Mouse (Mus musculus) thymus, postnatal 10 days (tissue): ENCODE data around the gene Cfap99.

Source experiments
- DNase-seq, 2 experiments: peaks; one replicate each; pipeline ENCODE4 v3.0.0; 2021; ENCODE audit warnings: low spot score in 2 of 2

Gene Cfap99

DNA sequence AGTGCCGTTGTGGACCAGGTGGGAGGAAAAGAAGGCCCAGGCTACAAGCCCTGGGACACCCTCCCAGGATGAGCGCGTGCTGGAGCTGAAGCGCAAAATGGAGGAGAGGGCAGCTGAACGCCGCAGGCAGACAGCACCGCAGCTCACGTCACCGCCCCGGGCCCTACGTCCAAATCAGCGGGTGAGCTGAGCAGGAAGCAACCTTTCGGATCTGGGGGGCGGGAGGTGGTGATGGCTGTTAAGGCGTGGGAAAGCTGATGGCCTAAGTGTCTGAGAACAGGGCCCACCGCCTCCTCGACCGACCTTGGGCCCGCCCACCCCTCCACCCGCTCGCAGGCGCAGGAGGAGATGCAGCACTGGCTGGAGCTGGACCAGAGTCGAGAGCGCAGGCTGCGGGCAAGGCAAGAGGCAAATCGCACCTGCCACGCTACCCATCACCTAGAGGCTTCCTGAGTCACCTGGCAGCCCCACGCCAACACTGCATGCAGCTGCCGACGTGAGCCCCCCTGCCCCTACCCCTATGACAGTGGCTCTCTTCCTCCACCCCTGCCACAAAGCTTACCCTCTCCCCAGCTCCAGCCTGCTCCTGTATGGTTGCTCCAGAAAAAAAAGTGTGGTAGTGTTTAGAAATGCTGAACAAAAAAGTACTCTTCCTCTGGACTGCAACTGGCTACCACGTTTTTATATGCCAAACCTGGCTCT lies 38.6 kb downstream of the Cfap99 start:
- DNase-seq: peak; percentile 29 to 30

DNA sequence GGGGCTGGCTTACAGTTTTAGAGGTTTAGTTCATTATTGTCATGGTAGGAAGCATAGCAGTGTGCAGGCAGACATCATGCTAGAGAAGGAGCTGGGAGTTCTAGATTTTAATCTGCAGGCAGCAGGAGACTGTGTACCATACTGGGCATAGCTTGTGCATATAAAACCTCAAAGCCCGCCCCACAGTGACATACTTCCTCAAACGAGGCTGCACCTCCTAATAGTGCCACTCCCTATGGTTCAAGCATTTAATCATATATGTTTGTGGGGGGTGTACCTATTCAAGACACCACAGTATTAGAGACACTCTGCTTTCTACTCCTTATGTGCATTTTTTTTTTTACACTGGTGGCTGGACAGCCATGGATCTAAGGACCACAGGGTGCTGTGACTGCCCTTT lies 41.7 kb downstream of the Cfap99 start:
- no peak for DNase-seq

DNA sequence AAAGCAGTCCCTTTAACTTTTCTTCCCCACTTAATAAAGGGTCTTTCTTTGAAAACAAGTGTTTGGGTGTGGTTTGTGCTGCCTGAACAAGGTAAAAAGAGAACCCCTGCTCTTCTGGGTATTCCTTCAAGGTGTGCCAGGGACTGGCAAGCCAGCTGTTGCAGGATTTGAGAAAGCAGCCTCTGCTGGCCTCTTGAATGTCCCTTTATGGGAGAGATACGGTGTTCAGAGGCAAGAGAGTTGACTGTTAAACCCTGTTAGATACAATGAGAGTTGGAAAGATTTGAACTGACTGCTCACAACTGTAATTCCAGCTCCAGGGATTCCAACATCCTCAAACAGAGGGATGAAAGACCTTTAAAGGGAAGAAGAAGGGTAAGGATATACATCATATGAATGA lies 45.7 kb downstream of the Cfap99 start:
- DNase-seq: no peak

DNA sequence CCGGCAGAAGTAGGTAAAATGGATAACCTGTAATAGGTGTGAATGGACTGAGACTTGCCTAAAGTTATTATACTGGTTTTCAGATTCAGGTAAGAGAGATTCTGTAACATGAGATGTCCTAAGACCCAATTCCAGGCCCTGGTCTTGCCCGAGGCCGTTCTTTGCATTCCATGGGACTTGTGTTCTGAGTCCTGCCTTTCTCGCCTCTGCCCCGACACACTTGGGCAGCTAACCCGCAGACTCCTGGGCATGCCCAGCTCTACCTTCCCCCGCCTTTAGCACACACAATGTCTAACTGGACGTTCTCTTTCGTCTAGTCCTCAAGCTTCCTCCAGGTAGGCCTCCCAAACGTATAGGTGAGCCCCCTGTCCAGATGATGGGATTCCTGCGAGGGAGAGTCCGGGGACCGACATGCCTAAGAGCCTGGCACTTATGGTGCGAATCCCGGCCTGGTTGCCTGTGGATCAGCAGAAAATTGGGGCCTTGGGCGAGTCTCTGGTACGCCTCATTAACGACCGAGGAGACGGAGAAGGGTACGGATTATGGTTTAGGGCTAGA lies 47.2 kb downstream of the Cfap99 start:
- no peak for DNase-seq

DNA sequence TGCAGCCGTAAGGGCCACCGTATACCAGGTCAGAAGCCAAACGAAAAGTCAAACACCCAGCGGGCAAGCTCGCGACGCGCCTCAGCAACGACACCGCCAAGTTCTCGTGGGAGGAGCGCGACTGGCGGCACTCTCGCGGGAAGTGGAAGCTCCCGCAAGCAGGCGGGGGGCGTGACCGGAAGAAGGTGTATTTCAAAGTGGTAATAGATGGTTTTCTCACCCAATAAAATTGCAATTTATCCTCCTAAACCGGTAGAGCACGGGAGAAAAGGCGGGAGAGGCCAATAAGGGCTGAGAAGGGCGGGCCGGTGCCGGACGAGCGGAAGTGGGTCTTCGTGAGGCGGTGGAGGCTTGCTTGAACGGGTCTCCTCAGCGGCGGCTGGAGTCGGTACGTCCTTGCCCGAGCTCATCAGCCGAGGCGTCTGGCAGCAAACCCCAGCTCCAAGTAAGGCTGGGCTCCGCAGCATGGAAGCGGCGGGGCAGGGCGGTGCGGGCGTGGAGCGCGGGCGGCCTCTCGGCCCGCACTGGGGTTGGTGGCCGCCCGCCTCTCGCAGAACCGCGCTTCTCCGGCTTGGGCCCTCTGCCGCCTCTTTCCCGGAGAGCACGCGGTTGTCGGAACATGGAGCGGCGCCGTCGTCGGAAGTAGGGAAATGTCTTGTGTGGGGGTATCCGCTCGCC lies 47.8 kb downstream of the Cfap99 start, which contains the start of gene Rnf4:
Gene Rnf4, plus strand, starts transcription at position 193 of the 678 bp plus-strand sequence.
- peak; percentile 97 to 99 for DNase-seq

DNA sequence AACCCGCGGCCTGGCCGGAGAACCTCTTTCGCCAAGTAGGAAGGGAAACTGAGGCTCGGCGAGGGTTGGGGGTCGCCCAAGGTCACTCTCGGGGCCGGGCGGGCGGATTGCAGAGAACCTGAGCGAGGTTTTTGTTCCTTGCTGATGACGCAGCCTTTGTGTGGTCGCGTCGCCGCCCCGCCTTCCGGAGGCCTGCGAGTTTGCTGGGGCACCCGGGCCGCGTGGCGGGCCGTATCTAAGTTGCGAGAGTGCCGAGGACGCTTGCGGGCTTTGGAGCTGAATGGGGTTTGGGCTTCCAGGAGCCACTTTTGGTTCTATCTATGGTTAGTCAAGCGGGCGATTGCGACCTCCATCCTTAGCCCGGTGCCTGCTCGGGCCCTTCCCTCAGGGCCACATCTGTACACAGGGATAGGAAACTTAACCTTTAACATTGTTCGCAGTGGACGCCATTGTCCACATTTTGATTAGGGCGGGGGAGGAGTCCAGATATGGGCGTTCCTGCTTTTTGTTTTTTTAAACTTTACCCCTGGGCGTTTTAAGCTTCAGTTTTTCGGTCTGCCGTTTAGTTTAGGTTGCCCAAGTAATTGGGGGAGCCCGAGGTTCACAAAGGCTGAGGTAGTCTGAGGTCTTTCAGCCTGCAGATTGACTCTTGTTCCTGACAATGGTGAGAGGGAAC lies 48.5 kb downstream of the Cfap99 start:
- peak; percentile 65 to 66 for DNase-seq

DNA sequence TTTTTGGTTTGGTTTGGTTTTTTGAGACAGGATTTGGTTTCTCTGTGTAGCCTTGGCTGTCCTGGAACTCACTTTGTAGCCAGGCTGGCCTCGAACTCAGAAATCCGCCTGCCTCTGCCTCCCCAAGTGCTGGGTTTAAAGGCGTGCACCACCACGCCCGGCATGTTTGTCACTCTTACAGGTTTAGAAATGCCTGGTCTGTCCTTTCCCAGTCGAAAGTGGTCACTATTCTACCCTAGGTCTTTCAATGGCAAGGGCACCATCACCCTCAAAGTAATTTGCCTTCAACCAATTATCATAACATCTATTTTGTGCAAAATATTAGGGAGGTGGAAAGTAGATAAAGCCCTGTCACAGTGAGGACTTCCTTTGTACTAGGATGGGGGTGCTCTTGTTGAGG lies 51.8 kb downstream of the Cfap99 start:
- no peak for DNase-seq

DNA sequence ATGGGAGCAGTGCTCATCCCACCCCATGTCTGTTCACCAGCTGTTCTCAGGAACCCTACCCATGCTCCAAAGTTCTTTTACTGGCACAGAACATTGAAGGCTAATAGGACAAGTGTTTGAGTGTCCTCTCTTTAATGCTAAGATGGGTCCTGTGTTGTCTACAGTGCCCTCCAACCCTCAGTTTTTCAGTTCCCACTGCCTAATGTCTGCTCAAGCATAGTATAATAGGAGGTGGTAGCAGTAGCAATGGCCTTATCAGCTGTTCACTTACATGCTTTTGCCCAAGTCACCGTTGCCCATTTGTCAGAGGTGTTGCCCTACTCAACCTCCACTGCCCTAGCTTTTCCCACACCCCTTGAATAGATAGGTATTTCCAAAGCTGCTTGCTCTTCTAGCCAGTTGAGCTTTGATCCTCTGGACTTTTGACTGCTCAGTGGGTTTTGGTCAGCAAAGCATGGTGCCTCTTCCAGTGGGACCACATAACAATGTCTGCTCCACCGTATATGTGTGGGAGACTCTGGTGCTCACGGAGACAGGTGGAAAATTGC lies 63.8 kb downstream of the Cfap99 start:
- DNase-seq: no peak

DNA sequence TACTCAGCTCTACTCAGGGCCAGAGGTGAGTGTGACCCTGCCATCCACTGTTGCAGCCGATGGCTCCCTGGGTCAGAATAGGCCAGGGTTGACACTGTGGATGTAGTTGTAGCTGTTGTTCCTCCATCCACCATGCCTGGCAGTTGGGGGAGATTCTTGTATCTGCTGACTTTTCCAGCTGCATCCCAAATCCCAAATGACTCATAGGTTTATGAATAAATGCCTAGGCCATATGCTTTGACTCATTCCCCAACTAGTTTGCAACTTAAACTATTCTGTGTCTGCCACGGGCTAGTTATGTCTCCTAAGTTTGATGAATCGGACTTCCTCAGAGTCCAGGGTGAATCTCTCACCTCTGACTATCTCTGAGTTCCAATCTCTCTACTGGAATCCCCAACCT lies 71.9 kb downstream of the Cfap99 start:
- no peak for DNase-seq

DNA sequence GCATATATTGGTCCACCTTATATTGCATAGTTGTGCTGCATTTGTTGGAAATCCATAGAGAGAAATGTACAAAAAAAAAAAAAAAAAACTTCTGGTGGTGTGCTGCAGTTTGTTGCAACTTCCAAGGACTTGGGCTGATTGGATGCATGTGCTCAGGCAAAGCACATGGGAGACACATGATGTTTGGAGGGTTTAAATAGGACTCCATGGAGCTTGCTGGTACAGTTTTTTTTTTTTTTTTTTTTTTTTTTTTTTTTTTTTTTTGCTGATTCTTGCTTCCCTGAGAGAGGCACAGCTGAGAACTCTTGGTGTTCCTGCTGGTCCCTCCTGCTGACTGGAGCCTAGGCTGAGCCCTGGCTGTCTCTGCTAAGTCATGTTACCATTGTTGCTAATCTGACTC lies 74.7 kb downstream of the Cfap99 start:
- no peak for DNase-seq

DNA sequence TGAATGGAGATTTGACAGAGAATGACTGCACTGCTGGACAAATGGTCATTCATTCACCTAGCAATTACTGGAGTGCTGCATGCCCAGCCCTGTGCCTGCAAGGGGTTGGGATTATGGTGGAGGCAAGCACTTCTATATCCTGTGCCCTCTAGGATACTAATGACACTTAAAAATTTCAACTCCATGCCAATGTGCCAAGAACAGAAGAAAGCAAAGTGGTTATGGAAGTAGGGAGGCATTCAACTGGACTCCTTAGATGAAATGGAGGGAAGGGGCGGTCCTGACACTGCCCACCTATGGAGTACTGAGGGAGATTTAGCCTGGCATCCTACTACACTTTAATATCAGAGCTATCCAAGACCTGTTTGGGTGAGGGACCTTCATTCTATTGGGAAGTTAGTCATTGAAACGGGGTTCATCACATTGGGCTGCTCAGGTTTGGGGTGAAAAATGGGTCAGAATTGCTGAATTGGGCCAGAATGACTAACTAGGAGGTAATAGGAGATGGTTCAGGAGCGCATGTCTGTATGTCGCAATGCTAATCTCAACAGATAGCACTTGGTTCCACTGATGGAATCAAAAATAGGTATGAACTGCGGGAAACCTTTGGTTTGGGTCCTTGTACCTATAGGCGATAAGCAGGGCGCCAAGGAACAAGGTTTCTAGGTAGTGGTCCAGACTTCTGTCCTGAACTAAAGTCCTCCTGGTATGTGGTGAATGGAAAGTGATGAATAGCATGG lies 80.3 kb downstream of the Cfap99 start:
- DNase-seq: no peak

DNA sequence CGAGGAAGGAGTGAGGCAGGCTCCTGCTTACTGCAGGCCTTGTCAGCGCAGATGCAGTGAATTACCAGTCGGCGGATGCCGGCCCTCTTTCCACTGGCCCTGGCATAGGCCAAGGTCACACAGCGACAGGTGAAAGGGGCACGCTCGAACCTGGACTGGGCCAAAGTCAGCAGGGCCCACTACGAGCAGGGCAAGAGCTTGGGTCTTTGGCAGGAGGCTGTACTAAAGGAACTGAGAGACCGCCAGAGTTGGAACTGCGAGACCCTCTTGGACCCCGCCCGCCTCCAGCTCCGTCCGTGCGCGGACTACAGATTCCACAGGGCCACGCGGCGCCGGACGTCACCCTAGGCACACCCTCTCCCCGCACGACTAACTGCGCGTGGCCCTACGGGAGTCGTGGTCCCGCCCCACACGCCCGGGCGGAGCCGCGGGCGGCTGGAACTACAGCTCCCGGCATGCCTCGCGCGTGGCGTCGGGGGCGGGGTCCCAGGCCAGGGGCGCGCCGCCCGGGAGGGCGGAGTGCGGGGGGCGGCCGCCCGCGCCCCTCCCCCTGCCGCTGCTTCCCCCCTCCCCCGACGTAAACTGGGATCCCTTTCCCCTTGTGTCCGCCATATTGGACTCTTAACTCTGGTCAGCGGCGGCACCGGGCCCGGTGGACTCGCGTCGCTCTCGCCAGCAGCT lies 81.1 kb downstream of the Cfap99 start, which contains the start of gene Fam193a:
Gene Fam193a, plus strand, starts transcription at position 593 of the 681 bp plus-strand sequence.
- DNase-seq: peak; percentile 97 to 98

DNA sequence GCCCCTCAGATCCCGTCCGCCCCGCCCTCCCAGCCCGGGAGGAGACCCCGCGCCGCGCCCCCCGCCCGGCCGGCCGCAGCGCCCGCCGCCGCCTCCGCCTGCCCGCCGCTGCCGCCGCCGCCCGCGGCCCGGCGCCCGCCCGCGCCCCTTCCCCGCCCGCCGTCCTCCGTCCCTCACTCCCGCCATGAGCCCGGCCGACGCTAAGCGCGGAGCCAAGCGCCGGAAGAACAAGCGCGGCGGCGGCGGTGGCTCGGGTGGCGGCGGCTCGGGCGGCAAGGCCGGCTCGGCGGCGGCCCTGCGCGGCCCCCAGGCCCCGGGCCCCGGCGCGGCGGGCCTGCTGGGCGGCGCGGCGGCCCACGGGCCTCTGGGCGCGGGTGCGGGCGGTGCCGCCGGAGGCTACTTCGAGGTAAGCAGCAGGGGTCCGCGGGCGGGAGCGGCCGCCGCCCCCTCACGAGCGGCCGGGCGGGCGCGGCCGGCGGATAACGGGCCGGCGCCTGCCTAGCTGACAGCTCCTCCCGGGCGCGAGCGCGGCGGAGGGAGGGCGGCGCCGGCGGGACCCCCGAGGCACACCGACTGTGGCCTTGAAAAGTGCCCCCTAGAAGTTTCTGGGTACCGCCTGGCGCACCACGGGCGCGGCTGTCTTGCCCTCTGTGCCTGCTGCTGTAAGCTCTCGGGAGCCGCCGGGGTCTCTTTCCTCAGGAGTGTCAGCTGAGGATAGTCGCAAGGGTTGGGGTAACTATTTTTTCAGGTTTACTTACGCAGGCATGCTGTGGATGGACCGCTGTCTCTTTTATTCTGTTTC lies 81.8 kb downstream of the Cfap99 start:
- DNase-seq: peak; percentile 48 to 52

DNA sequence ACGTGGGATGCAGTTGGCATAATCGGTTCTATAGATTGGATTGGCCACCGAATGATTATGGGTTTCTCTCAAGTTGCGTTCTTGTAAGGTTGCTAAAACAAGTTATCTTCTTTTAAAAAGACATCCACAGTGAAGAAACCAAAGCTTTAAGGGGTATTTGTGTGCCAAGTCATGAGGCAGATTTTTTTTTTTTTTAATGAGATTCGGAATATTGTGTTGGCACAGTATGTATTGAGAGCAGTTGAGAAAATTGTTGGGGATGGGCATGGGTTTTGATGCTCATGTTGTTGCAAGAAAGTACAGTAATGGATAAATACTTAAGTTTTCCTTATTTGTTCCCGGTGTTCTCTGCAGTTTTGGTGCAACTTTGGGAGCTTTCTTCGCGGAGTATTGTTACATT lies 82.4 kb downstream of the Cfap99 start:
- no peak for DNase-seq

DNA sequence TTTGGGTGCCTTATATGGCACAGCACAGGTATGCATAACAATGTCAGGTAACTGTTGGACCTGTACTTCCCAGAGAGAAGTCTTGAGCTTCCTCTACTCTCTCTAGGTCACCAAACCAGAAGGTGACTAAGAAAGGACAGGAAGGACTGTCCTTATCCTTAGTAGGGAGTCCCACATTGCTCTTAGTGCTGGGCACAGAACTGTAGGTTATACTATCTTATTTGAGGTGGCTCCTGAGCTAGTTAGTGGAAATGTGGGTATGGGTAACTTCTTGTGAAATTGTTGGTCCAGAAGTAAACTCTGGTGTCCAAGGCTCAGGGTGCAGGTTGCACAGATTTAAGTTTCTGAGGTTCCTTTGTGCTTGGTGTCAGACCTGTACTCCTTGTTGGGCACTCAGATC lies 83.7 kb downstream of the Cfap99 start:
- no peak for DNase-seq

DNA sequence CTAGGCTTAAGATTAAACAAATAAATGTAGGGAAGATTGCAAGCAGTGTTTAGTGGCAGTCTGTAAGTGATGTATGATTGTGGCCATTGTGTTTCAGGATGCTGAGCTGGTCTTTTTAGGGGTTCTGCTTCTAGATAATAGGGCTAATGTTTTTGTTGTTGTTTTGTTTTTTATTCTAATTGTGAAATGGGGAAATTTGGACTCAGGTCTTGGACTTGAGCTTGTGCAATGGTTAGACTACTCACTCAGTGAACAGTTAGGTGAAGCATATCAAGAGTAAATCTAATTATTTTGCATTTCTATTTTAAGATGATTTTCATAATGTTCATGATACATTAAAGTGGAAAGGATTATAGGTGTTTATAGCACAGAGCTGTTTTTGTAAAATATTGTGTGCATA lies 84.1 kb downstream of the Cfap99 start:
- no peak for DNase-seq
